Mouse (Mus musculus) stomach, postnatal 0 days (tissue): ENCODE measurements around the gene Celf2.

Experiments used
- CTCF ChIP-seq: IDR thresholded peaks from 2 replicates; pipeline ENCODE4 v1.5.1; 2016; ENCODE audit warnings: antibody characterized with exemption, low read depth, mild to moderate bottlenecking, moderate library complexity
- EP300 ChIP-seq: optimal IDR thresholded peaks from 2 replicates; pipeline ENCODE3; 2016; ENCODE audit warnings: antibody characterized with exemption

DNA sequence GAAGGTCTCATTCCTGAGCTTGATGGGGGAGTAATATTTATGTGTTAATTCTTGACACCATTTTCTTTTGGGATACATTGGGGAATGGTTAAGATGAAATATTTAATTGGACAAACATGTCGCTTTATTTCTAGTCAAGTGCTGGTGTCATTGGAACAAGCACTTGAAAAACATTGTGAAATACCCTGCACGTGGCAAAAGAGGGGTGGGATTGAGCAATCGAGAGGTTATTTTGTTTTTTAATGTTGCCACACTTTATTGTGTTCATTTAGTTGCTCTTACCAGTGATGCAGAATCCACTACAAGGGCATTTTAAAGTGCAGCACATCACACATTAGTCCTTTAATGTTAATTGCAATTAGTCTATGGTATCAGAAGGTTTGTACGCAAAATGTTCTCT is 242.2 kb downstream of the Celf2 start:
- no peak for TF ChIP-seq CTCF
- no peak for TF ChIP-seq EP300
